ENCODE assay signal across 8 mouse cellular contexts in genomic region chr10:78350796-78351556, GRCm38 (mm10). TPM values are rescaled to one million over a fixed set of nuclear protein-coding genes. Genes with fewer than 3 reads are reported as not detected.
A peak's percentile ranks its signal among the peaks of the same experiment; 100 is the strongest.
DNase-seq lines count a peak whose midpoint lies in the region; ATAC-seq lines count a peak whose summit lies in the region.

No protein-coding gene starts in this region.

- H3K36me3 ChIP-seq in kidney, embryonic 15.5 days: no peaks in the 10 kb centered on the region
- no peaks in the 10 kb centered on the region; the same call in 1 of the 2 replicates for H3K36me3 ChIP-seq in embryonic facial prominence, embryonic 10.5 days (replicated peaks)
- H3K36me3 ChIP-seq in hindbrain, embryonic 15.5 days: no peaks in the 10 kb centered on the region
- peaks cover 6% of the 10 kb centered on the region; the same call in 1 of the 2 replicates for H3K36me3 ChIP-seq in midbrain, embryonic 13.5 days

- H3K27ac ChIP-seq in kidney, embryonic 15.5 days: peak overlapping the region; percentile 90
- H3K27ac ChIP-seq in embryonic facial prominence, embryonic 10.5 days (replicated peaks): no peak overlapping the region
- H3K27ac ChIP-seq in hindbrain, embryonic 15.5 days (replicated peaks): no peak overlapping the region
- no peak overlapping the region for H3K27ac ChIP-seq in midbrain, embryonic 13.5 days

- no peak for ATAC-seq in kidney, embryonic 15.5 days (replicated peaks; ENCODE audit: low FRiP score)
- ATAC-seq in hindbrain, embryonic 15.5 days (ENCODE audit: low FRiP score, low read depth): no peak
- no peak for ATAC-seq in midbrain, embryonic 13.5 days

- H3K4me2 ChIP-seq in kidney, embryonic 15.5 days: peak overlapping the region; percentile 85
- H3K4me2 ChIP-seq in hindbrain, embryonic 15.5 days: peak overlapping the region; percentile 67
- H3K4me2 ChIP-seq in midbrain, embryonic 13.5 days (replicated peaks): peak overlapping the region; percentile 86

- no peaks in the 10 kb centered on the region for H3K9me3 ChIP-seq in kidney, embryonic 15.5 days (replicated peaks)
- no peaks in the 10 kb centered on the region for H3K9me3 ChIP-seq in embryonic facial prominence, embryonic 10.5 days
- no peaks in the 10 kb centered on the region for H3K9me3 ChIP-seq in hindbrain, embryonic 15.5 days
- no peaks in the 10 kb centered on the region for H3K9me3 ChIP-seq in midbrain, embryonic 13.5 days

- no peaks in the 10 kb centered on the region for H3K27me3 ChIP-seq in kidney, embryonic 15.5 days
- H3K27me3 ChIP-seq in embryonic facial prominence, embryonic 10.5 days (replicated peaks; ENCODE audit: low read depth, poor library complexity, severe bottlenecking): peaks cover 18% of the 10 kb centered on the region; the same call in 1 of the 2 replicates
- H3K27me3 ChIP-seq in hindbrain, embryonic 15.5 days: no peaks in the 10 kb centered on the region
- H3K27me3 ChIP-seq in midbrain, embryonic 13.5 days: no peaks in the 10 kb centered on the region

- peak overlapping the region; percentile 96 for H3K4me3 ChIP-seq in kidney, embryonic 15.5 days (replicated peaks)
- peak overlapping the region; percentile 80 for H3K4me3 ChIP-seq in embryonic facial prominence, embryonic 10.5 days
- peak overlapping the region; percentile 84 for H3K4me3 ChIP-seq in hindbrain, embryonic 15.5 days
- H3K4me3 ChIP-seq in midbrain, embryonic 13.5 days (replicated peaks): peak overlapping the region; percentile 96

- DNase-seq in kidney, adult 18-20 months: no peak
- no peak for DNase-seq in embryonic facial prominence, embryonic 10.5 days (ENCODE audit: low spot score)
- DNase-seq in frontal cortex, postnatal 14 days (ENCODE audit: low spot score in 2 of 2): no peak
- DNase-seq in gastrocnemius, postnatal 10 days: no peak
- no peak for DNase-seq in urinary bladder, adult 18-20 months (ENCODE audit: low spot score in 2 of 2)

- peaks cover 73% of the 10 kb centered on the region for H3K4me1 ChIP-seq in kidney, embryonic 15.5 days
- H3K4me1 ChIP-seq in embryonic facial prominence, embryonic 10.5 days: peaks cover 33% of the 10 kb centered on the region
- peaks cover 33% of the 10 kb centered on the region for H3K4me1 ChIP-seq in hindbrain, embryonic 15.5 days (replicated peaks)
- peaks cover 36% of the 10 kb centered on the region for H3K4me1 ChIP-seq in midbrain, embryonic 13.5 days (replicated peaks)

- H3K9ac ChIP-seq in kidney, embryonic 15.5 days: peak overlapping the region; percentile 99
- peak overlapping the region; percentile 98 for H3K9ac ChIP-seq in hindbrain, embryonic 15.5 days
- peak overlapping the region; percentile 99 for H3K9ac ChIP-seq in midbrain, embryonic 13.5 days (replicated peaks)

- 22% methylated on average over 6 of the region's 6 CpGs for WGBS in kidney, embryonic 15.5 days
- 41% methylated on average over 6 of the region's 6 CpGs for WGBS in embryonic facial prominence, embryonic 10.5 days
- 19% methylated on average over 6 of the region's 6 CpGs for WGBS in hindbrain, embryonic 15.5 days
- 27% methylated on average over 6 of the region's 6 CpGs for whole genome bisulfite sequencing in midbrain, embryonic 13.5 days

RNA-seq across cellular contexts. Expression of gene Agpat3, which starts 1.3 kb away (rescaled TPM):
- 84.9 and 88.7 TPM in 2 replicates for polyA plus RNA-seq in kidney, embryonic 15.5 days (2015; fragmentation: Nextera tagmentation; extraction: Ambion mirVana)
- polyA plus RNA-seq in embryonic facial prominence, embryonic 10.5 days (2016; fragmentation: Nextera tagmentation; extraction: Ambion mirVana): 32.8 and 39.8 TPM in 2 replicates
- polyA plus RNA-seq in hindbrain, embryonic 15.5 days (2015; fragmentation: Nextera tagmentation; extraction: Ambion mirVana): 83.5 and 86.4 TPM in 2 replicates
- polyA plus RNA-seq in midbrain, embryonic 13.5 days (2015; fragmentation: Nextera tagmentation; extraction: Ambion mirVana): 39.3 and 50.9 TPM in 2 replicates
- 100 to 1,000 TPM; 182 to 191 TPM for total RNA-seq in gastrocnemius, postnatal 10 days (2021)
